11 mouse cellular contexts compared by ENCODE assay signal in the genomic region with DNA sequence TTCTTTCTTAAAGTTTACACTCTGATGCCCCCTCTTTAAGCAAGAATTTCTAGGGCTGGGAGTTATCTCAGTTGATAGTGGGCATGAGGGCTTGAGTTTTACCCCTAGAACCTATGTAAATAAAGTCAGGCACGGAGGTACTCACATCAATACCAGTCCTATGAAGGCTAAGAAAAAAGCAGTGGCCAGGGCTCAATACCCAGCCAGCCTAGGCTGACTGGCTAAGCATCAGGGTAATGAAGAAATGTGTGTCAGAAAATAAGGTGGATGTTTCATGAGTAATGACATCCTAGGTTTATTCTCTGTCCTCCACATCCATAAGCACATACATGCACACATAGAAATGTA.
A peak's percentile ranks its signal among the peaks of the same experiment; 100 is the strongest.
DNase-seq lines count a peak whose midpoint lies in the region; ATAC-seq lines count a peak whose summit lies in the region.
"Had no signal": no experiment of that assay in that cellular context is flagged by ENCODE, and none has a peak within 500 bp of the region (broad histone marks: within the 10 kb centered on the region; RNA-seq: fewer than 3 reads in every experiment).

No protein-coding gene starts in this region.

- no peak overlapping the region for H3K9ac ChIP-seq in lung, embryonic 16.5 days (ENCODE audit: low read length)
- no peak overlapping the region for H3K9ac ChIP-seq in forebrain, embryonic 15.5 days (replicated peaks)
- H3K9ac ChIP-seq in hindbrain, embryonic 16.5 days (ENCODE audit: low read depth, low read length) = no peak overlapping the region
- H3K9ac ChIP-seq in neural tube, embryonic 15.5 days (replicated peaks) = no peak overlapping the region
- H3K9ac ChIP-seq: heart, embryonic 15.5 days had no signal

- H3K4me2 ChIP-seq in lung, embryonic 16.5 days (ENCODE audit: low read depth, low read length) = no peak overlapping the region
- no peak overlapping the region for H3K4me2 ChIP-seq in forebrain, embryonic 15.5 days (replicated peaks)
- H3K4me2 ChIP-seq in hindbrain, embryonic 16.5 days (ENCODE audit: low read length) = no peak overlapping the region
- H3K4me2 ChIP-seq in neural tube, embryonic 15.5 days = no peak overlapping the region
- H3K4me2 ChIP-seq: heart, embryonic 15.5 days had no signal

- no peaks in the 10 kb centered on the region for H3K36me3 ChIP-seq in lung, embryonic 16.5 days (ENCODE audit: control insufficient read depth, insufficient read depth, low read length)
- no peaks in the 10 kb centered on the region for H3K36me3 ChIP-seq in forebrain, embryonic 15.5 days
- no peaks in the 10 kb centered on the region for H3K36me3 ChIP-seq in hindbrain, embryonic 16.5 days (ENCODE audit: control insufficient read depth, insufficient read depth, low read length)
- no peaks in the 10 kb centered on the region for H3K36me3 ChIP-seq in neural tube, embryonic 15.5 days
- H3K36me3 ChIP-seq: heart, embryonic 15.5 days had no signal

- no peaks in the 10 kb centered on the region for H3K9me3 ChIP-seq in lung, embryonic 16.5 days (ENCODE audit: control insufficient read depth, low read length)
- no peaks in the 10 kb centered on the region for H3K9me3 ChIP-seq in forebrain, embryonic 15.5 days
- H3K9me3 ChIP-seq in hindbrain, embryonic 16.5 days (ENCODE audit: control insufficient read depth, low read length) = no peaks in the 10 kb centered on the region
- no peaks in the 10 kb centered on the region for H3K9me3 ChIP-seq in neural tube, embryonic 15.5 days (replicated peaks)
- H3K9me3 ChIP-seq: heart, embryonic 15.5 days had no signal

- H3K4me3 ChIP-seq in lung, embryonic 16.5 days (ENCODE audit: low read length) = no peak overlapping the region
- H3K4me3 ChIP-seq in forebrain, embryonic 15.5 days = no peak overlapping the region
- H3K4me3 ChIP-seq in hindbrain, embryonic 16.5 days (ENCODE audit: low read length) = no peak overlapping the region
- H3K4me3 ChIP-seq in neural tube, embryonic 15.5 days (replicated peaks) = no peak overlapping the region
- H3K4me3 ChIP-seq: heart, embryonic 15.5 days had no signal

- no peaks in the 10 kb centered on the region for H3K4me1 ChIP-seq in lung, embryonic 16.5 days (replicated peaks; ENCODE audit: control insufficient read depth, insufficient read depth, low read length)
- no peaks in the 10 kb centered on the region for H3K4me1 ChIP-seq in forebrain, embryonic 15.5 days
- no peaks in the 10 kb centered on the region for H3K4me1 ChIP-seq in hindbrain, embryonic 16.5 days (ENCODE audit: control insufficient read depth, insufficient read depth, low read depth, low read length)
- H3K4me1 ChIP-seq in neural tube, embryonic 15.5 days = no peaks in the 10 kb centered on the region
- H3K4me1 ChIP-seq: heart, embryonic 15.5 days had no signal

- 0 out of 2 replicates have a peak, but pooled peaks have one; percentile 38 for ATAC-seq in lung, embryonic 16.5 days (ENCODE audit: low read depth)
- ATAC-seq in forebrain, embryonic 15.5 days (replicated peaks) = peak; percentile 49
- peak; percentile 56; the same call in 1 of the 2 replicates for ATAC-seq in hindbrain, embryonic 16.5 days
- ATAC-seq in neural tube, embryonic 15.5 days (ENCODE audit: low FRiP score) = peak; percentile 53; the same call in 1 of the 2 replicates
- ATAC-seq: CD4-positive, CD25-positive, alpha-beta regulatory T cell, adult 4 months had no signal

- no peaks in the 10 kb centered on the region for H3K27me3 ChIP-seq in lung, embryonic 16.5 days (ENCODE audit: control insufficient read depth, insufficient read depth, low read depth, low read length)
- H3K27me3 ChIP-seq in forebrain, embryonic 15.5 days = no peaks in the 10 kb centered on the region
- no peaks in the 10 kb centered on the region for H3K27me3 ChIP-seq in hindbrain, embryonic 16.5 days (replicated peaks; ENCODE audit: control insufficient read depth, insufficient read depth, low read length)
- H3K27me3 ChIP-seq in neural tube, embryonic 15.5 days (replicated peaks) = no peaks in the 10 kb centered on the region
- H3K27me3 ChIP-seq: heart, embryonic 15.5 days had no signal

- 54% methylated on average over 1 of the region's 1 CpGs for WGBS in lung, embryonic 16.5 days
- 78% methylated on average over 1 of the region's 1 CpGs for WGBS in forebrain, embryonic 15.5 days
- WGBS in hindbrain, embryonic 16.5 days = 72% methylated on average over 1 of the region's 1 CpGs
- 54% methylated on average over 1 of the region's 1 CpGs for WGBS in neural tube, embryonic 15.5 days

- no peak for DNase-seq in lung, postnatal 25 days (ENCODE audit: low spot score)
- no peak for DNase-seq in c-Kit-positive CD71-positive TER-119-positive erythroid progenitor cells, embryonic 14.5 days (ENCODE audit: low spot score)
- DNase-seq in heart, adult 11 months = no peak
- DNase-seq: thymus, adult 2 months had no signal

- H3K27ac ChIP-seq in lung, embryonic 16.5 days (ENCODE audit: low read length) = no peak overlapping the region
- no peak overlapping the region for H3K27ac ChIP-seq in forebrain, embryonic 15.5 days (replicated peaks)
- H3K27ac ChIP-seq in hindbrain, embryonic 16.5 days (ENCODE audit: low read depth, low read length) = no peak overlapping the region
- H3K27ac ChIP-seq in neural tube, embryonic 15.5 days (replicated peaks) = no peak overlapping the region
- H3K27ac ChIP-seq: heart, embryonic 15.5 days; kidney, postnatal 0 days had no signal
